In the genomic region with DNA sequence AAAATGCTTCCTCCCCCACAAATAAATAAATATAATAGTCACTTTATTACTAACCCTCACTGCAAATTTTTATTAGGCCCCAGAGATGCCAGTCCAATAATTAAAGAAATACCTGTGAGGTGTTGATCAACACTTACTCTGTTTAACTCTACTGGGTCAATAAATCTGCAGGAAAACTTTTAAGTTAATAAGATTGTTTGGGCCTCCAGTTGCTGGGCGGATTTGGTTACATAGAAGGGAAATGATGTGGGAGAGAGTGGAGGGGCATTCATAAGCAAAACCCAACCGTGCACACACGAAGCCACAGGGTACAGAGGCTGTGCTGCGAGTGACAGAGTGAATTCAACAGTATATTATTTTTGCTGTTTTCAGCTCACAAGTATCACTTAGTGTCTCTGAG, we compare ENCODE assay signal across 20 mouse cellular contexts.
DNase-seq lines count a peak whose midpoint lies in the region; ATAC-seq lines count a peak whose summit lies in the region.
"Had no signal": no experiment of that assay in that cellular context is flagged by ENCODE, and none has a peak within 500 bp of the region (broad histone marks: within the 10 kb centered on the region; RNA-seq: fewer than 3 reads in every experiment).

No protein-coding gene starts in this region.

- no peaks in the 10 kb centered on the region for H3K27me3 ChIP-seq in embryonic facial prominence, embryonic 12.5 days
- H3K27me3 ChIP-seq in embryonic facial prominence, embryonic 13.5 days = no peaks in the 10 kb centered on the region
- H3K27me3 ChIP-seq in limb, embryonic 10.5 days (ENCODE audit: low read depth, poor library complexity, severe bottlenecking) = peaks cover 36% of the 10 kb centered on the region
- H3K27me3 ChIP-seq in limb, embryonic 13.5 days = no peaks in the 10 kb centered on the region
- H3K27me3 ChIP-seq in intestine, embryonic 15.5 days (replicated peaks) = no peaks in the 10 kb centered on the region
- H3K27me3 ChIP-seq in kidney, embryonic 14.5 days (ENCODE audit: control insufficient read depth, insufficient read depth, low read length) = no peaks in the 10 kb centered on the region
- H3K27me3 ChIP-seq: forebrain, embryonic 12.5 days; forebrain, embryonic 15.5 days; hindbrain, embryonic 12.5 days; hindbrain, embryonic 15.5 days had no signal

- peaks cover 10% of the 10 kb centered on the region for H3K4me1 ChIP-seq in embryonic facial prominence, embryonic 12.5 days
- peaks cover 17% of the 10 kb centered on the region for H3K4me1 ChIP-seq in embryonic facial prominence, embryonic 13.5 days
- peaks cover 34% of the 10 kb centered on the region for H3K4me1 ChIP-seq in limb, embryonic 10.5 days
- peaks cover 22% of the 10 kb centered on the region for H3K4me1 ChIP-seq in limb, embryonic 13.5 days
- H3K4me1 ChIP-seq in intestine, embryonic 15.5 days (replicated peaks) = 0 out of 2 replicates have a peak, but pooled peaks cover 4% of the 10 kb centered on the region
- H3K4me1 ChIP-seq in kidney, embryonic 14.5 days (ENCODE audit: control insufficient read depth, insufficient read depth, low read length) = peaks cover 5% of the 10 kb centered on the region; the same call in 1 of the 2 replicates

- H3K9me3 ChIP-seq in embryonic facial prominence, embryonic 12.5 days = 0 out of 2 replicates have a peak, but pooled peaks cover 3% of the 10 kb centered on the region
- H3K9me3 ChIP-seq in embryonic facial prominence, embryonic 13.5 days = peaks cover 8% of the 10 kb centered on the region
- no peaks in the 10 kb centered on the region for H3K9me3 ChIP-seq in limb, embryonic 10.5 days (replicated peaks)
- H3K9me3 ChIP-seq in limb, embryonic 13.5 days = peaks cover 13% of the 10 kb centered on the region
- no peaks in the 10 kb centered on the region for H3K9me3 ChIP-seq in intestine, embryonic 15.5 days
- peaks cover 7% of the 10 kb centered on the region; the same call in 1 of the 2 replicates for H3K9me3 ChIP-seq in kidney, embryonic 14.5 days (ENCODE audit: control insufficient read depth, low read length)
- H3K9me3 ChIP-seq: forebrain, embryonic 12.5 days; forebrain, embryonic 15.5 days; hindbrain, embryonic 15.5 days had no signal

- no peak overlapping the region for H3K4me2 ChIP-seq in embryonic facial prominence, embryonic 12.5 days (replicated peaks)
- H3K4me2 ChIP-seq in embryonic facial prominence, embryonic 13.5 days = no peak overlapping the region
- H3K4me2 ChIP-seq in limb, embryonic 13.5 days (replicated peaks) = no peak overlapping the region
- H3K4me2 ChIP-seq in intestine, embryonic 15.5 days (replicated peaks) = no peak overlapping the region
- no peak overlapping the region for H3K4me2 ChIP-seq in kidney, embryonic 14.5 days (replicated peaks; ENCODE audit: low read depth, low read length)
- H3K4me2 ChIP-seq: forebrain, embryonic 12.5 days; forebrain, embryonic 15.5 days; heart, embryonic 11.5 days; hindbrain, embryonic 12.5 days had no signal

- H3K36me3 ChIP-seq in embryonic facial prominence, embryonic 12.5 days = no peaks in the 10 kb centered on the region
- H3K36me3 ChIP-seq in embryonic facial prominence, embryonic 13.5 days = no peaks in the 10 kb centered on the region
- H3K36me3 ChIP-seq in limb, embryonic 10.5 days = no peaks in the 10 kb centered on the region
- peaks cover 12% of the 10 kb centered on the region for H3K36me3 ChIP-seq in limb, embryonic 13.5 days
- no peaks in the 10 kb centered on the region for H3K36me3 ChIP-seq in intestine, embryonic 15.5 days
- H3K36me3 ChIP-seq in kidney, embryonic 14.5 days (ENCODE audit: control insufficient read depth, insufficient read depth, low read length) = no peaks in the 10 kb centered on the region
- H3K36me3 ChIP-seq: forebrain, embryonic 12.5 days; forebrain, embryonic 15.5 days; hindbrain, embryonic 12.5 days; hindbrain, embryonic 15.5 days had no signal

- 51% methylated on average over 4 of the region's 4 CpGs for WGBS in embryonic facial prominence, embryonic 12.5 days
- WGBS in embryonic facial prominence, embryonic 13.5 days = 38% methylated on average over 4 of the region's 4 CpGs
- 76% methylated on average over 4 of the region's 4 CpGs for WGBS in limb, embryonic 10.5 days
- 24% methylated on average over 4 of the region's 4 CpGs for WGBS in limb, embryonic 13.5 days
- WGBS in intestine, embryonic 15.5 days = 80% methylated on average over 4 of the region's 4 CpGs
- WGBS in kidney, embryonic 14.5 days = 53% methylated on average over 4 of the region's 4 CpGs

- H3K9ac ChIP-seq in embryonic facial prominence, embryonic 12.5 days = no peak overlapping the region
- no peak overlapping the region for H3K9ac ChIP-seq in embryonic facial prominence, embryonic 13.5 days
- no peak overlapping the region for H3K9ac ChIP-seq in limb, embryonic 13.5 days
- no peak overlapping the region for H3K9ac ChIP-seq in intestine, embryonic 15.5 days
- no peak overlapping the region for H3K9ac ChIP-seq in kidney, embryonic 14.5 days (ENCODE audit: low read depth, low read length)
- H3K9ac ChIP-seq: forebrain, embryonic 12.5 days; forebrain, embryonic 15.5 days; hindbrain, embryonic 12.5 days; hindbrain, embryonic 15.5 days had no signal

- no peak for DNase-seq in limb, embryonic 10.5 days (ENCODE audit: low spot score)
- no peak for DNase-seq in kidney, postnatal 36 days
- DNase-seq: cerebellum, adult 11 months; cerebellum, adult 2 months; cerebellum, postnatal 10 days; gastrocnemius, adult 2 months; gastrocnemius, postnatal 14 days; heart, adult 11 months had no signal

- H3K27ac ChIP-seq in embryonic facial prominence, embryonic 12.5 days = no peak overlapping the region
- H3K27ac ChIP-seq in embryonic facial prominence, embryonic 13.5 days = 0 out of 2 replicates have a peak overlapping the region, but pooled peaks have one; percentile 12
- H3K27ac ChIP-seq in limb, embryonic 10.5 days = peak overlapping the region; percentile 73; the same call in 1 of the 2 replicates
- peak overlapping the region; percentile 64; the same call in 1 of the 2 replicates for H3K27ac ChIP-seq in limb, embryonic 13.5 days
- H3K27ac ChIP-seq in intestine, embryonic 15.5 days = no peak overlapping the region
- no peak overlapping the region for H3K27ac ChIP-seq in kidney, embryonic 14.5 days (ENCODE audit: low read depth, low read length)
- H3K27ac ChIP-seq: forebrain, embryonic 12.5 days; forebrain, embryonic 15.5 days; hindbrain, embryonic 12.5 days; hindbrain, embryonic 15.5 days had no signal

- H3K4me3 ChIP-seq in embryonic facial prominence, embryonic 12.5 days = no peak overlapping the region
- no peak overlapping the region for H3K4me3 ChIP-seq in embryonic facial prominence, embryonic 13.5 days
- no peak overlapping the region for H3K4me3 ChIP-seq in limb, embryonic 10.5 days
- H3K4me3 ChIP-seq in limb, embryonic 13.5 days = no peak overlapping the region
- no peak overlapping the region for H3K4me3 ChIP-seq in intestine, embryonic 15.5 days (replicated peaks)
- no peak overlapping the region for H3K4me3 ChIP-seq in kidney, embryonic 14.5 days (ENCODE audit: low read length)
- H3K4me3 ChIP-seq: erythroblast, embryonic 14.5 days; forebrain, embryonic 12.5 days; forebrain, embryonic 15.5 days; hindbrain, embryonic 12.5 days; hindbrain, embryonic 15.5 days had no signal

- 0 out of 2 replicates have a peak, but pooled peaks have one; percentile 41 for ATAC-seq in embryonic facial prominence, embryonic 12.5 days (ENCODE audit: insufficient number of reproducible peaks, insufficient read depth, low FRiP score, low TSS enrichment)
- ATAC-seq in embryonic facial prominence, embryonic 13.5 days (ENCODE audit: insufficient number of reproducible peaks, insufficient read depth, low FRiP score, low TSS enrichment, low read depth) = no peak
- peak; percentile 55; the same call in 1 of the 2 replicates for ATAC-seq in limb, embryonic 13.5 days (ENCODE audit: low FRiP score, low read depth)
- no peak for ATAC-seq in intestine, embryonic 15.5 days
- no peak for ATAC-seq in kidney, embryonic 14.5 days (ENCODE audit: low FRiP score, low TSS enrichment)
- ATAC-seq: CD4-positive, CD25-positive, alpha-beta regulatory T cell, adult 4 months; forebrain, embryonic 15.5 days had no signal

Comparison
In these comparisons a context has a peak if more than half of its experiments do, and no peak if none do; other contexts are left out.
1. ATAC-seq: peak in embryonic facial prominence, embryonic 12.5 days (single experiment) and limb, embryonic 13.5 days (single experiment); none in embryonic facial prominence, embryonic 13.5 days (single experiment), intestine, embryonic 15.5 days (single experiment) and kidney, embryonic 14.5 days (single experiment).
2. H3K27ac ChIP-seq: peak in embryonic facial prominence, embryonic 13.5 days (single experiment), limb, embryonic 10.5 days (single experiment) and limb, embryonic 13.5 days (single experiment); none in embryonic facial prominence, embryonic 12.5 days (single experiment), intestine, embryonic 15.5 days (single experiment) and kidney, embryonic 14.5 days (single experiment).